23 mouse cellular contexts compared by ENCODE assay signal in genomic region chr16:91740918-91741255, GRCm38 (mm10). TPM values are rescaled to one million over a fixed set of nuclear protein-coding genes. Genes with fewer than 3 reads are reported as not detected.
DNase-seq lines count a peak whose midpoint lies in the region; ATAC-seq and TF ChIP-seq lines count a peak whose summit lies in the region.
"Had no signal": no experiment of that assay in that cellular context is flagged by ENCODE, and none has a peak within 500 bp of the region (broad histone marks: within the 10 kb centered on the region; RNA-seq: fewer than 3 reads in every experiment).

No protein-coding gene starts in this region.

- TF ChIP-seq CTCF in midbrain, postnatal 0 days (IDR thresholded peaks at IDR 0.05) = no peak

- no peak overlapping the region for H3K9ac ChIP-seq in forebrain, embryonic 12.5 days
- no peak overlapping the region for H3K9ac ChIP-seq in forebrain, embryonic 11.5 days (ENCODE audit: low read length)
- no peak overlapping the region; the same call in 1 of the 2 replicates for H3K9ac ChIP-seq in hindbrain, embryonic 14.5 days
- H3K9ac ChIP-seq in midbrain, postnatal 0 days (replicated peaks; ENCODE audit: low read length, poor library complexity, severe bottlenecking) = no peak overlapping the region
- no peak overlapping the region for H3K9ac ChIP-seq in midbrain, embryonic 11.5 days (ENCODE audit: low read length)
- H3K9ac ChIP-seq: liver, embryonic 14.5 days; neural tube, embryonic 12.5 days had no signal

- intact Hi-C loops in left cerebral cortex, postnatal 25 days (cut with DNase I) = no loop called here
- intact Hi-C loops in left cerebral cortex, postnatal 14 days (cut with DNase I) = no loop called here

- no peak overlapping the region for H3K4me3 ChIP-seq in forebrain, embryonic 12.5 days (replicated peaks)
- no peak overlapping the region for H3K4me3 ChIP-seq in forebrain, embryonic 11.5 days (ENCODE audit: low read depth, low read length)
- no peak overlapping the region for H3K4me3 ChIP-seq in hindbrain, embryonic 10.5 days
- H3K4me3 ChIP-seq in hindbrain, embryonic 14.5 days (replicated peaks; ENCODE audit: low read length) = no peak overlapping the region
- H3K4me3 ChIP-seq in midbrain, postnatal 0 days (ENCODE audit: low read depth, low read length) = no peak overlapping the region
- no peak overlapping the region for H3K4me3 ChIP-seq in midbrain, embryonic 11.5 days (ENCODE audit: low read depth, low read length)
- H3K4me3 ChIP-seq: neural tube, embryonic 12.5 days had no signal

- H3K27ac ChIP-seq in forebrain, embryonic 12.5 days = 0 out of 2 replicates have a peak overlapping the region, but pooled peaks have one; percentile 9
- no peak overlapping the region for H3K27ac ChIP-seq in forebrain, embryonic 11.5 days (ENCODE audit: low read depth, low read length)
- H3K27ac ChIP-seq in hindbrain, embryonic 10.5 days = peak overlapping the region; percentile 59
- H3K27ac ChIP-seq in hindbrain, embryonic 14.5 days = no peak overlapping the region
- 0 out of 2 replicates have a peak overlapping the region, but pooled peaks have one; percentile 34 for H3K27ac ChIP-seq in midbrain, postnatal 0 days (ENCODE audit: low read depth, low read length)
- H3K27ac ChIP-seq in midbrain, embryonic 11.5 days (ENCODE audit: low read depth, low read length) = no peak overlapping the region
- H3K27ac ChIP-seq: liver, embryonic 14.5 days; neural tube, embryonic 12.5 days; stomach, postnatal 0 days had no signal

- DNase-seq in forebrain, embryonic 11.5 days (ENCODE audit: low spot score) = no peak
- DNase-seq in hindbrain, embryonic 10.5 days (ENCODE audit: low spot score) = no peak
- DNase-seq in hindbrain, embryonic 14.5 days (ENCODE audit: low spot score) = no peak
- DNase-seq in midbrain, postnatal 0 days (ENCODE audit: low spot score) = no peak
- no peak for DNase-seq in midbrain, embryonic 11.5 days (ENCODE audit: low spot score, missing footprints)
- no peak for DNase-seq in left cerebral cortex, postnatal 25 days (ENCODE audit: low spot score in 2 of 2)
- DNase-seq in left cerebral cortex, postnatal 14 days (ENCODE audit: low spot score in 2 of 2) = no peak
- DNase-seq: cerebellum, adult 9-10 months; gastrocnemius, postnatal 10 days; kidney, adult 8-10 months; kidney, postnatal 4 days; left cerebral cortex, postnatal 4 days; lung, postnatal 10 days; right cerebral cortex, postnatal 25 days; thymus, postnatal 14 days had no signal

- no peaks in the 10 kb centered on the region for H3K27me3 ChIP-seq in forebrain, embryonic 12.5 days
- H3K27me3 ChIP-seq in forebrain, embryonic 11.5 days (ENCODE audit: control insufficient read depth, insufficient read depth, low read length) = no peaks in the 10 kb centered on the region
- no peaks in the 10 kb centered on the region for H3K27me3 ChIP-seq in hindbrain, embryonic 10.5 days (ENCODE audit: insufficient read depth, poor library complexity, severe bottlenecking)
- no peaks in the 10 kb centered on the region for H3K27me3 ChIP-seq in hindbrain, embryonic 14.5 days (ENCODE audit: control insufficient read depth, insufficient read depth, low read length)
- no peaks in the 10 kb centered on the region for H3K27me3 ChIP-seq in midbrain, postnatal 0 days (ENCODE audit: insufficient read depth, low read length)
- H3K27me3 ChIP-seq in midbrain, embryonic 11.5 days (ENCODE audit: control insufficient read depth, insufficient read depth, low read length) = no peaks in the 10 kb centered on the region
- H3K27me3 ChIP-seq: neural tube, embryonic 12.5 days had no signal

- no peak for ATAC-seq in forebrain, embryonic 12.5 days (ENCODE audit: low FRiP score)
- ATAC-seq in forebrain, embryonic 11.5 days (replicated peaks; ENCODE audit: low FRiP score) = no peak
- no peak for ATAC-seq in hindbrain, embryonic 14.5 days (ENCODE audit: low FRiP score)
- ATAC-seq in midbrain, postnatal 0 days (ENCODE audit: low FRiP score) = no peak
- ATAC-seq in midbrain, embryonic 11.5 days (ENCODE audit: low FRiP score) = no peak
- ATAC-seq: activated CD4-positive, CD25-positive, alpha-beta regulatory T cell, adult 4 months; CD4-positive, CD25-positive, alpha-beta regulatory T cell, adult 4 months; inflammation-experienced regulatory T-cells, adult 6 months had no signal

- H3K4me1 ChIP-seq in forebrain, embryonic 12.5 days = peaks cover 39% of the 10 kb centered on the region
- no peaks in the 10 kb centered on the region for H3K4me1 ChIP-seq in forebrain, embryonic 11.5 days (replicated peaks; ENCODE audit: control insufficient read depth, insufficient read depth, low read length)
- peaks cover 62% of the 10 kb centered on the region for H3K4me1 ChIP-seq in hindbrain, embryonic 10.5 days (replicated peaks)
- peaks cover 35% of the 10 kb centered on the region for H3K4me1 ChIP-seq in hindbrain, embryonic 14.5 days (replicated peaks; ENCODE audit: control insufficient read depth, insufficient read depth, low read length)
- H3K4me1 ChIP-seq in midbrain, postnatal 0 days (ENCODE audit: insufficient read depth, low read length) = 0 out of 2 replicates have a peak, but pooled peaks cover 4% of the 10 kb centered on the region
- peaks cover 6% of the 10 kb centered on the region; the same call in 1 of the 2 replicates for H3K4me1 ChIP-seq in midbrain, embryonic 11.5 days (ENCODE audit: control insufficient read depth, insufficient read depth, low read length)

- whole genome bisulfite sequencing in forebrain, embryonic 12.5 days = 69% methylated on average over 7 of the region's 7 CpGs
- WGBS in forebrain, embryonic 11.5 days = 72% methylated on average over 7 of the region's 7 CpGs
- 62% methylated on average over 7 of the region's 7 CpGs for WGBS in hindbrain, embryonic 10.5 days
- WGBS in hindbrain, embryonic 14.5 days = 53% methylated on average over 7 of the region's 7 CpGs
- 64% methylated on average over 7 of the region's 7 CpGs for WGBS in midbrain, postnatal 0 days
- WGBS in midbrain, embryonic 11.5 days = 60% methylated on average over 7 of the region's 7 CpGs

- no peaks in the 10 kb centered on the region for H3K9me3 ChIP-seq in forebrain, embryonic 12.5 days
- H3K9me3 ChIP-seq in forebrain, embryonic 11.5 days (ENCODE audit: control insufficient read depth, low read length) = no peaks in the 10 kb centered on the region
- H3K9me3 ChIP-seq in hindbrain, embryonic 10.5 days = no peaks in the 10 kb centered on the region
- no peaks in the 10 kb centered on the region for H3K9me3 ChIP-seq in hindbrain, embryonic 14.5 days (ENCODE audit: control insufficient read depth, low read length)
- no peaks in the 10 kb centered on the region for H3K9me3 ChIP-seq in midbrain, postnatal 0 days (ENCODE audit: low read length)
- no peaks in the 10 kb centered on the region for H3K9me3 ChIP-seq in midbrain, embryonic 11.5 days (ENCODE audit: control insufficient read depth, low read length)
- H3K9me3 ChIP-seq: megakaryocyte, embryonic 14.5 days; neural tube, embryonic 12.5 days had no signal

- H3K36me3 ChIP-seq in forebrain, embryonic 12.5 days (replicated peaks) = no peaks in the 10 kb centered on the region
- H3K36me3 ChIP-seq in forebrain, embryonic 11.5 days (ENCODE audit: control insufficient read depth, insufficient read depth, low read length) = no peaks in the 10 kb centered on the region
- H3K36me3 ChIP-seq in hindbrain, embryonic 10.5 days = peaks cover 18% of the 10 kb centered on the region
- no peaks in the 10 kb centered on the region for H3K36me3 ChIP-seq in hindbrain, embryonic 14.5 days (replicated peaks; ENCODE audit: control insufficient read depth, insufficient read depth)
- H3K36me3 ChIP-seq in midbrain, postnatal 0 days (ENCODE audit: insufficient read depth, low read length) = no peaks in the 10 kb centered on the region
- H3K36me3 ChIP-seq in midbrain, embryonic 11.5 days (ENCODE audit: control insufficient read depth, insufficient read depth, low read length) = no peaks in the 10 kb centered on the region
- H3K36me3 ChIP-seq: neural tube, embryonic 12.5 days had no signal

- no peak overlapping the region for H3K4me2 ChIP-seq in forebrain, embryonic 12.5 days
- no peak overlapping the region for H3K4me2 ChIP-seq in forebrain, embryonic 11.5 days (ENCODE audit: low read depth, low read length, severe bottlenecking)
- no peak overlapping the region for H3K4me2 ChIP-seq in hindbrain, embryonic 14.5 days (replicated peaks)
- no peak overlapping the region for H3K4me2 ChIP-seq in midbrain, postnatal 0 days (ENCODE audit: low read depth, low read length, poor library complexity, severe bottlenecking)
- H3K4me2 ChIP-seq in midbrain, embryonic 11.5 days = no peak overlapping the region
- H3K4me2 ChIP-seq: neural tube, embryonic 12.5 days had no signal

RNA-seq across cellular contexts. Expression of gene Itsn1, which starts 11.8 kb away (rescaled TPM):
- 65.4 and 71.4 TPM in 2 replicates for polyA plus RNA-seq in forebrain, embryonic 12.5 days (2016; fragmentation: Nextera tagmentation; extraction: Ambion mirVana)
- 55.2 and 60.2 TPM in 2 replicates for polyA plus RNA-seq in forebrain, embryonic 11.5 days (2014; fragmentation: Nextera tagmentation; extraction: Ambion mirVana)
- polyA plus RNA-seq in hindbrain, embryonic 10.5 days (2016; fragmentation: Nextera tagmentation; extraction: Ambion mirVana) = 50.7 and 55.5 TPM in 2 replicates
- 61.8 and 67.1 TPM in 2 replicates for polyA plus RNA-seq in hindbrain, embryonic 14.5 days (2014; fragmentation: Nextera tagmentation; extraction: Ambion mirVana)
- total RNA-seq in midbrain, postnatal 0 days (2014; rRNA removed) = 78.7 and 84.7 TPM in 2 replicates
- 34.0 and 34.7 TPM in 2 replicates for polyA plus RNA-seq in midbrain, postnatal 0 days (2015; fragmentation: Nextera tagmentation; extraction: Ambion mirVana)
- polyA plus RNA-seq in midbrain, embryonic 11.5 days (2014; fragmentation: Nextera tagmentation; extraction: Ambion mirVana) = 54.8 and 57.6 TPM in 2 replicates
- 100 to 1,000 TPM; 122 to 125 TPM for total RNA-seq in left cerebral cortex, postnatal 25 days (2021)
- 100 to 1,000 TPM; 118 to 127 TPM for total RNA-seq in left cerebral cortex, postnatal 14 days (2021)

RNA-seq across cellular contexts. Expression of gene Cryzl1, which starts 12.1 kb away (rescaled TPM):
- polyA plus RNA-seq in forebrain, embryonic 12.5 days (2016; fragmentation: Nextera tagmentation; extraction: Ambion mirVana) = 76.7 and 79.5 TPM in 2 replicates
- polyA plus RNA-seq in forebrain, embryonic 11.5 days (2014; fragmentation: Nextera tagmentation; extraction: Ambion mirVana) = 73.6 and 83.6 TPM in 2 replicates
- 65.1 and 71.6 TPM in 2 replicates for polyA plus RNA-seq in hindbrain, embryonic 10.5 days (2016; fragmentation: Nextera tagmentation; extraction: Ambion mirVana)
- 101 and 111 TPM in 2 replicates for polyA plus RNA-seq in hindbrain, embryonic 14.5 days (2014; fragmentation: Nextera tagmentation; extraction: Ambion mirVana)
- 42.9 and 68.7 TPM in 2 replicates for total RNA-seq in midbrain, postnatal 0 days (2014; rRNA removed)
- polyA plus RNA-seq in midbrain, postnatal 0 days (2015; fragmentation: Nextera tagmentation; extraction: Ambion mirVana) = 93.0 and 100 TPM in 2 replicates
- 77.0 and 82.5 TPM in 2 replicates for polyA plus RNA-seq in midbrain, embryonic 11.5 days (2014; fragmentation: Nextera tagmentation; extraction: Ambion mirVana)
- total RNA-seq in left cerebral cortex, postnatal 25 days (2021) = 100 to 1,000 TPM; 104 to 111 TPM
- 10 to 100 TPM; 98.5 to 99.7 TPM for total RNA-seq in left cerebral cortex, postnatal 14 days (2021)

RNA-seq across cellular contexts. Expression of gene Donson, which starts 52.3 kb away (rescaled TPM):
- 34.0 and 36.6 TPM in 2 replicates for polyA plus RNA-seq in forebrain, embryonic 12.5 days (2016; fragmentation: Nextera tagmentation; extraction: Ambion mirVana)
- 42.1 and 42.7 TPM in 2 replicates for polyA plus RNA-seq in forebrain, embryonic 11.5 days (2014; fragmentation: Nextera tagmentation; extraction: Ambion mirVana)
- polyA plus RNA-seq in hindbrain, embryonic 10.5 days (2016; fragmentation: Nextera tagmentation; extraction: Ambion mirVana) = 32.9 and 34.6 TPM in 2 replicates
- polyA plus RNA-seq in hindbrain, embryonic 14.5 days (2014; fragmentation: Nextera tagmentation; extraction: Ambion mirVana) = 26.4 and 28.1 TPM in 2 replicates
- 18.3 and 28.8 TPM in 2 replicates for total RNA-seq in midbrain, postnatal 0 days (2014; rRNA removed)
- 14.0 and 15.5 TPM in 2 replicates for polyA plus RNA-seq in midbrain, postnatal 0 days (2015; fragmentation: Nextera tagmentation; extraction: Ambion mirVana)
- polyA plus RNA-seq in midbrain, embryonic 11.5 days (2014; fragmentation: Nextera tagmentation; extraction: Ambion mirVana) = 38.0 and 39.2 TPM in 2 replicates
- 10 to 100 TPM; 27.4 to 28.8 TPM for total RNA-seq in left cerebral cortex, postnatal 25 days (2021)
- total RNA-seq in left cerebral cortex, postnatal 14 days (2021) = 10 to 100 TPM; 21.0 to 23.6 TPM

Comparison
In these comparisons a context has a peak if more than half of its experiments do, and no peak if none do; other contexts are left out.
1. H3K27ac ChIP-seq: peak in forebrain, embryonic 12.5 days (single experiment), hindbrain, embryonic 10.5 days (single experiment) and midbrain, postnatal 0 days (single experiment); none in forebrain, embryonic 11.5 days (single experiment), hindbrain, embryonic 14.5 days (single experiment) and midbrain, embryonic 11.5 days (single experiment).